Mouse (Mus musculus): ENCODE results near the gene Cfap44.

Cfap44 gene

DNA sequence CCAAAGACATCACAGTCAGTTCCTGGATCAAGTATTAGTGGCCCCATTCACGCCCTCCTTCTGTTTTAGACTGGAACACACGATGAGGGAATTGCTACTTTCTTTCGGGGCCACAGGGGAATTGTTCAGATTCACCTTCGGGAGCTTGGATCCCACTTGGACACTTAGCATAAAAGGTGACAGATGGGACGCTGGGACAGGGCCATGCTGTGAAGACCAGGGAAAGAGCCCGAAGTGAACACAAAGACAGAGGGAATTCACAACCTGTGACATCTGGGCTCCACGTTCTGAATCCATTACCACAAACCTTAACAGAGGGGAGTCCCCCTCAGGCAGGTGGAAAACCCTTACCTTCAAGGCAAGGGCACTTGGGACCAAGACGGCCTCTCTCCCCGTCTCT lies 135.6 kb downstream of the Cfap44 start:
- TF ChIP-seq GATA4 (IDR thresholded peaks at IDR 0.05; ENCODE audit: insufficient replicate concordance, low read length), result no peak

- no peak for TF ChIP-seq GATA4 (IDR thresholded peaks at IDR 0.05; ENCODE audit: insufficient replicate concordance, low read length)
These were observed 136.2 kb downstream of the Cfap44 start for GRCm38 (mm10) chr16:44530829-44531228.

DNA sequence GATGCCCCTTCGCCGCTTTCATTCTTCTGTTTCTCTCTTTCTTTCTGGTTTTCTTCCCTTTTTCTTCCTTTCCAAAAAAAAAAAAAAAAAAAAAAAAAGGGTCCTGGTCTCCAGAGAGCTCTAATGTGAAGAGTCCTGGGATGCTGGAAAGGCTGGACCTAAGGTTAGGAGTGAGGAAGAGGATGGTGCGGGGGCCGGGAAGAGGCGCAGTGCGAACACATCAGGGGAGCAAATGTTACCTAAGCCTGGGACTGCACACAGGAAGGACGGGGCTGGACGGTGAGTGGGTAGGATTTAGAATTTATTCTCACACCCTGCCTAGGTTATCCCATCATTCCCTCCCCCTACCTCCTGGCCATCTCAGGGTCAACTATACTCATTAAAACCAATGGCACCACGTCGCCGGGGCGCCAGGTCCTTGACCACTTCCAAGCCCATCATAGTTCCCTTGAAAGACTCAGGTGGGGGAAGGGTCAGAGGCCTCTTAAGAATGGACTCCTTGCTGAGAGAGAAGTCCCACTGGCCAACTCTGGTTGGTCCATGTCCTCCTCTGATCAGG lies 136.7 kb downstream of the Cfap44 start:
- no peak for TF ChIP-seq GATA4 (IDR thresholded peaks at IDR 0.05; ENCODE audit: insufficient replicate concordance, low read length)

Data from liver, adult (tissue).